Mouse (Mus musculus) liver, adult 2 months (tissue): ENCODE measurements around the gene Gnl2.

Experiments
- CTCF ChIP-seq: fragments of 200-500 bp; IDR thresholded peaks from 2 replicates; pipeline ENCODE4 v1.5.1; 2011; ENCODE audit warnings: low read depth, low read length, control low read depth
- POLR2A ChIP-seq: fragments of 200-500 bp; IDR thresholded peaks from 2 replicates; pipeline ENCODE4 v1.6.1; 2011; ENCODE audit warnings: low read length, control low read depth; ENCODE audit not compliant: insufficient read depth; ENCODE audit errors: extremely low read depth

GRCm38 (mm10) chr4:124972316-124972715 is 44.1 kb upstream of the Gnl2 start:
- TF ChIP-seq POLR2A (no peak), CTCF (no peak)
